Mouse (Mus musculus): ENCODE results near the gene Morc3. TPM values are rescaled to one million over a fixed set of nuclear protein-coding genes. Genes with fewer than 3 reads are reported as not detected.
A peak's percentile ranks its signal among the peaks of the same experiment; 100 is the strongest.

Gene Morc3
- polyA plus RNA-seq, 1 experiment = 34.2 TPM

- TF ChIP-seq CTCF (IDR thresholded peaks at IDR 0.05; ENCODE audit: control insufficient read depth, insufficient read depth, low read length) (no peak), POLR2A (IDR thresholded peaks at IDR 0.05; ENCODE audit: borderline replicate concordance, control insufficient read depth, low read depth, low read length) (no peak)
- Histone ChIP-seq H3K27ac (ENCODE audit: control insufficient read depth, insufficient read depth, low read depth, low read length, poor library complexity) (peak overlapping the region; percentile 99), H3K4me3 (replicated peaks; ENCODE audit: control insufficient read depth, low read depth, low read length) (peak overlapping the region; percentile 100), H3K4me1 (ENCODE audit: control insufficient read depth, insufficient read depth, low read length) (peaks cover 8% of the 10 kb centered on the region)
- WGBS = under 1% methylated on average over 64 of the region's 69 CpGs
These were observed 743 bp downstream of the Morc3 start for GRCm38 (mm10) chr16:93832451-93833276.

- TF ChIP-seq CTCF (IDR thresholded peaks at IDR 0.05; ENCODE audit: control insufficient read depth, insufficient read depth, low read length) (no peak), POLR2A (IDR thresholded peaks at IDR 0.05; ENCODE audit: borderline replicate concordance, control insufficient read depth, low read depth, low read length) (no peak)
- H3K27ac ChIP-seq (ENCODE audit: control insufficient read depth, insufficient read depth, low read depth, low read length, poor library complexity) = no peak overlapping the region
- 40% methylated on average over 6 of the region's 6 CpGs for WGBS
- peak overlapping the region; percentile 38 for H3K4me3 ChIP-seq (replicated peaks; ENCODE audit: control insufficient read depth, low read depth, low read length)
- H3K4me1 ChIP-seq (ENCODE audit: control insufficient read depth, insufficient read depth, low read length) = peaks cover 8% of the 10 kb centered on the region
These were observed 1.6 kb downstream of the Morc3 start for GRCm38 (mm10) chr16:93833551-93833950.

GRCm38 (mm10) chr16:93834076-93834475 lies 2.2 kb downstream of the Morc3 start:
- 63% methylated on average over 2 of the region's 2 CpGs for WGBS
- H3K4me3 ChIP-seq (replicated peaks; ENCODE audit: control insufficient read depth, low read depth, low read length) = peak overlapping the region; percentile 2
- H3K27ac ChIP-seq (ENCODE audit: control insufficient read depth, insufficient read depth, low read depth, low read length, poor library complexity) = no peak overlapping the region

GRCm38 (mm10) chr16:93839049-93839448 lies 7.1 kb downstream of the Morc3 start:
- H3K4me3 ChIP-seq (replicated peaks; ENCODE audit: control insufficient read depth, low read depth, low read length) = no peak overlapping the region
- H3K4me1 ChIP-seq (ENCODE audit: control insufficient read depth, insufficient read depth, low read length) = peaks cover 4% of the 10 kb centered on the region
- no peak overlapping the region for H3K27ac ChIP-seq (ENCODE audit: control insufficient read depth, insufficient read depth, low read depth, low read length, poor library complexity)
- WGBS = 76% methylated on average over 1 of the region's 1 CpGs
- TF ChIP-seq CTCF (IDR thresholded peaks at IDR 0.05; ENCODE audit: control insufficient read depth, insufficient read depth, low read length) = no peak
- TF ChIP-seq POLR2A (IDR thresholded peaks at IDR 0.05; ENCODE audit: borderline replicate concordance, control insufficient read depth, low read depth, low read length) = no peak

More at GRCm38 (mm10) chr16:93834076-93834475, 2.2 kb downstream of the Morc3 start:
- TF ChIP-seq CTCF (IDR thresholded peaks at IDR 0.05; ENCODE audit: control insufficient read depth, insufficient read depth, low read length) (no peak), POLR2A (IDR thresholded peaks at IDR 0.05; ENCODE audit: borderline replicate concordance, control insufficient read depth, low read depth, low read length) (no peak)
- peaks cover 8% of the 10 kb centered on the region for H3K4me1 ChIP-seq (ENCODE audit: control insufficient read depth, insufficient read depth, low read length)

- 0 out of 2 replicates have a peak, but pooled peaks cover 1% of the 10 kb centered on the region for H3K4me1 ChIP-seq (ENCODE audit: control insufficient read depth, insufficient read depth, low read length)
- TF ChIP-seq POLR2A (IDR thresholded peaks at IDR 0.05; ENCODE audit: borderline replicate concordance, control insufficient read depth, low read depth, low read length) = no peak
- no peak for TF ChIP-seq CTCF (IDR thresholded peaks at IDR 0.05; ENCODE audit: control insufficient read depth, insufficient read depth, low read length)
- WGBS = 94% methylated on average over 3 of the region's 3 CpGs
- H3K4me3 ChIP-seq (replicated peaks; ENCODE audit: control insufficient read depth, low read depth, low read length) = no peak overlapping the region
- H3K27ac ChIP-seq (ENCODE audit: control insufficient read depth, insufficient read depth, low read depth, low read length, poor library complexity) = no peak overlapping the region
These were observed 18.6 kb downstream of the Morc3 start for GRCm38 (mm10) chr16:93850527-93850926.

- TF ChIP-seq CTCF (IDR thresholded peaks at IDR 0.05; ENCODE audit: control insufficient read depth, insufficient read depth, low read length) (no peak), POLR2A (IDR thresholded peaks at IDR 0.05; ENCODE audit: borderline replicate concordance, control insufficient read depth, low read depth, low read length) (no peak)
- 88% methylated on average over 4 of the region's 4 CpGs for WGBS
- Histone ChIP-seq H3K4me3 (replicated peaks; ENCODE audit: control insufficient read depth, low read depth, low read length) (no peak overlapping the region), H3K27ac (ENCODE audit: control insufficient read depth, insufficient read depth, low read depth, low read length, poor library complexity) (no peak overlapping the region), H3K4me1 (ENCODE audit: control insufficient read depth, insufficient read depth, low read length) (no peaks in the 10 kb centered on the region)
These were observed 28.0 kb downstream of the Morc3 start for GRCm38 (mm10) chr16:93859967-93860366.

- H3K4me3 ChIP-seq (replicated peaks; ENCODE audit: control insufficient read depth, low read depth, low read length) = no peak overlapping the region
- H3K27ac ChIP-seq (ENCODE audit: control insufficient read depth, insufficient read depth, low read depth, low read length, poor library complexity) = no peak overlapping the region
- H3K4me1 ChIP-seq (ENCODE audit: control insufficient read depth, insufficient read depth, low read length) = no peaks in the 10 kb centered on the region
- TF ChIP-seq CTCF (IDR thresholded peaks at IDR 0.05; ENCODE audit: control insufficient read depth, insufficient read depth, low read length) = no peak
- no peak for TF ChIP-seq POLR2A (IDR thresholded peaks at IDR 0.05; ENCODE audit: borderline replicate concordance, control insufficient read depth, low read depth, low read length)
These were observed 28.8 kb downstream of the Morc3 start for GRCm38 (mm10) chr16:93860686-93861085.

GRCm38 (mm10) chr16:93874841-93875240 lies 42.9 kb downstream of the Morc3 start:
- no peak for TF ChIP-seq POLR2A (IDR thresholded peaks at IDR 0.05; ENCODE audit: borderline replicate concordance, control insufficient read depth, low read depth, low read length)
- Histone ChIP-seq H3K4me3 (replicated peaks; ENCODE audit: control insufficient read depth, low read depth, low read length) (no peak overlapping the region), H3K27ac (ENCODE audit: control insufficient read depth, insufficient read depth, low read depth, low read length, poor library complexity) (no peak overlapping the region), H3K4me1 (ENCODE audit: control insufficient read depth, insufficient read depth, low read length) (no peaks in the 10 kb centered on the region; the same call in 1 of the 2 replicates)
- 92% methylated on average over 13 of the region's 13 CpGs for WGBS
